Mouse (Mus musculus) ovary, adult 18-20 months (tissue): ENCODE measurements around the gene Tnni3.

Source experiments
- DNase-seq: peaks from one replicate; pipeline ENCODE4 v3.0.0; 2022; ENCODE audit warnings: low spot score, mixed read lengths

Tnni3 gene

GRCm38 (mm10) chr7:4521231-4522003, 2.6 kb downstream of the Tnni3 start:
- DNase-seq: no peak

GRCm38 (mm10) chr7:4518487-4518886, 5.5 kb downstream of the Tnni3 start:
- DNase-seq: no peak

GRCm38 (mm10) chr7:4516332-4517050, 7.5 kb downstream of the Tnni3 start, which contains the start of gene Tnnt1:
Gene Tnnt1 (minus strand): TSS chr7:4516382.
- DNase-seq: peak; percentile 57

- no peak for DNase-seq
Measured at GRCm38 (mm10) chr7:4515853-4516252, 8.2 kb downstream of the Tnni3 start.

- DNase-seq: peak; percentile 46
Measured at GRCm38 (mm10) chr7:4513829-4514712, 10.0 kb downstream of the Tnni3 start.

- DNase-seq: no peak
Measured at GRCm38 (mm10) chr7:4513236-4513635, 10.8 kb downstream of the Tnni3 start.

- DNase-seq: no peak
Measured at GRCm38 (mm10) chr7:4511489-4512224, 12.4 kb downstream of the Tnni3 start.

GRCm38 (mm10) chr7:4509863-4510608, 14.0 kb downstream of the Tnni3 start:
- no peak for DNase-seq

GRCm38 (mm10) chr7:4508739-4509116, 15.3 kb downstream of the Tnni3 start:
- DNase-seq: no peak

- no peak for DNase-seq
Measured at GRCm38 (mm10) chr7:4508062-4508738, 15.8 kb downstream of the Tnni3 start.

- DNase-seq: no peak
Measured at GRCm38 (mm10) chr7:4507220-4507619, 16.8 kb downstream of the Tnni3 start.

- no peak for DNase-seq
Measured at GRCm38 (mm10) chr7:4504646-4505435, 19.2 kb downstream of the Tnni3 start.

GRCm38 (mm10) chr7:4503858-4504257, 20.2 kb downstream of the Tnni3 start:
- no peak for DNase-seq

- DNase-seq: no peak
Measured at GRCm38 (mm10) chr7:4503100-4503499, 20.9 kb downstream of the Tnni3 start.

- peak; percentile 40 for DNase-seq
Measured at GRCm38 (mm10) chr7:4502421-4503090, 21.5 kb downstream of the Tnni3 start.

GRCm38 (mm10) chr7:4501558-4502397, 22.3 kb downstream of the Tnni3 start, which contains the start of gene Ppp1r12c:
Gene Ppp1r12c (minus strand): TSS chr7:4501680.
- peak; percentile 89 for DNase-seq

- no peak for DNase-seq
Measured at GRCm38 (mm10) chr7:4500892-4501471, 23.0 kb downstream of the Tnni3 start.

- DNase-seq: no peak
Measured at GRCm38 (mm10) chr7:4499034-4499433, 25.0 kb downstream of the Tnni3 start.
